Mouse (Mus musculus) CH12.LX (cell line): ENCODE measurements at regions not wholly inside any gene's neighbourhood (a gene's known extent, or its start where the extent isn't known, plus 50 kb on each side); places are given as distances from the start of the nearest gene placed in this dataset.

Source experiments
- DNase-seq: peaks from one replicate; pipeline ENCODE4 v3.0.0-alpha.2; 2013; ENCODE audit errors: extremely low read depth
- H3K27ac ChIP-seq: 2 replicates; pipeline ENCODE4 v1.5.1; 2012; ENCODE audit warnings: low read depth, mild to moderate bottlenecking, control low read depth, moderate library complexity; ENCODE audit not compliant: insufficient read depth
- H3K27me3 ChIP-seq: replicated peaks from 2 replicates; pipeline ENCODE3; 2012; ENCODE audit warnings: inconsistent platforms
- H3K36me3 ChIP-seq, 2 experiments: replicated peaks in 1 of 2; 2 replicates each; pipeline versions ENCODE3 to v1.6.1; 2012; ENCODE audit warnings: inconsistent platforms in 1 of 2, low read length in 1 of 2, mild to moderate bottlenecking in 1 of 2, mixed read lengths in 1 of 2, moderate library complexity in 1 of 2; ENCODE audit not compliant: control insufficient read depth in 1 of 2, insufficient read depth in 1 of 2
- H3K4me1 ChIP-seq, 2 experiments: 2 replicates each; pipeline ENCODE4 v1.6.1; 2012; ENCODE audit warnings: inconsistent platforms in 1 of 2, moderate library complexity in 1 of 2; ENCODE audit not compliant: insufficient read depth in 2 of 2, control insufficient read depth in 1 of 2
- H3K4me2 ChIP-seq: 2 replicates; pipeline ENCODE4 v1.6.1; 2012; ENCODE audit warnings: low read depth, mild to moderate bottlenecking, control low read depth; ENCODE audit not compliant: poor library complexity, insufficient read depth, severe bottlenecking
- H3K4me3 ChIP-seq, 3 experiments: fragments of 150-350 bp in 1 of 3; sonication (generic) in 1 of 3; replicated peaks in 1 of 3; 2 replicates each; pipeline versions ENCODE3 to v1.5.1; 2011 to 2012; ENCODE audit warnings: low read depth in 2 of 3, low read length in 2 of 3, mild to moderate bottlenecking in 2 of 3, moderate library complexity in 2 of 3, control low read depth in 1 of 3, improper control_type of control experiment in 1 of 3, inconsistent platforms in 1 of 3, mixed read lengths in 1 of 3; ENCODE audit not compliant: poor library complexity in 1 of 3
- H3K79me2 ChIP-seq: replicated peaks from 2 replicates; pipeline ENCODE4 v1.6.1; 2012; ENCODE audit warnings: mild to moderate bottlenecking, moderate library complexity; ENCODE audit not compliant: control insufficient read depth, poor library complexity, insufficient read depth, severe bottlenecking; ENCODE audit errors: extremely low read depth
- H3K9ac ChIP-seq: 2 replicates; pipeline ENCODE4 v1.6.1; 2012; ENCODE audit warnings: low read depth, mild to moderate bottlenecking, control low read depth, moderate library complexity; ENCODE audit not compliant: insufficient read depth
- H3K9me3 ChIP-seq: replicated peaks from 2 replicates; pipeline ENCODE3; 2012; ENCODE audit warnings: low read length, inconsistent platforms, mixed read lengths
- BHLHE40 ChIP-seq: IDR thresholded peaks from 2 replicates; pipeline ENCODE4 v1.6.1; 2011; ENCODE audit warnings: mild to moderate bottlenecking, low read depth, low read length, improper control_type of control experiment
- CHD2 ChIP-seq: IDR thresholded peaks from 2 replicates; pipeline ENCODE4 v1.6.1; 2011; ENCODE audit warnings: low read length, improper control_type of control experiment
- ELF1 ChIP-seq: IDR thresholded peaks from 2 replicates; pipeline ENCODE4 v1.6.1; 2014; ENCODE audit warnings: low read depth, mild to moderate bottlenecking, inconsistent platforms, low read length, improper control_type of control experiment
- EP300 ChIP-seq: IDR thresholded peaks from 2 replicates; pipeline ENCODE4 v1.6.1; 2011; ENCODE audit warnings: low read length, improper control_type of control experiment
- ETS1 ChIP-seq: conservative IDR thresholded peaks from 2 replicates; pipeline ENCODE4 v1.6.1; 2012; ENCODE audit warnings: low read depth, mild to moderate bottlenecking, inconsistent platforms, low read length, improper control_type of control experiment, moderate library complexity
- HCFC1 ChIP-seq: IDR thresholded peaks from 2 replicates; pipeline ENCODE4 v1.6.1; 2012; ENCODE audit warnings: low read depth, mild to moderate bottlenecking, inconsistent platforms, low read length, improper control_type of control experiment
- IRF4 ChIP-seq: IDR thresholded peaks from 2 replicates; pipeline ENCODE4 v1.6.1; 2014; ENCODE audit warnings: low read depth, mild to moderate bottlenecking, inconsistent platforms, low read length, improper control_type of control experiment
- MAZ ChIP-seq: IDR thresholded peaks from 2 replicates; pipeline ENCODE4 v1.6.1; 2012; ENCODE audit warnings: low read depth, mild to moderate bottlenecking, inconsistent platforms, low read length, improper control_type of control experiment, moderate library complexity
- MEF2A ChIP-seq: IDR thresholded peaks from 2 replicates; pipeline ENCODE4 v1.6.1; 2014; ENCODE audit warnings: low read depth, mild to moderate bottlenecking, inconsistent platforms, low read length, improper control_type of control experiment, borderline replicate concordance
- MXI1 ChIP-seq: IDR thresholded peaks from 2 replicates; pipeline ENCODE4 v1.6.1; 2011; ENCODE audit warnings: mild to moderate bottlenecking, low read depth, low read length, improper control_type of control experiment
- MYC ChIP-seq: IDR thresholded peaks from 2 replicates; pipeline ENCODE4 v1.6.1; 2011; ENCODE audit warnings: low read depth, mild to moderate bottlenecking, improper control_type of control experiment, low read length
- NELFE ChIP-seq: IDR thresholded peaks from 2 replicates; pipeline ENCODE4 v1.6.1; 2011; ENCODE audit warnings: low read depth, low read length, improper control_type of control experiment
- SMC3 ChIP-seq: IDR thresholded peaks from 2 replicates; pipeline ENCODE4 v1.6.1; 2011; ENCODE audit warnings: low read depth, low read length, improper control_type of control experiment
- TCF12 ChIP-seq: IDR thresholded peaks from 2 replicates; pipeline ENCODE4 v1.6.1; 2014; ENCODE audit warnings: low read depth, mild to moderate bottlenecking, inconsistent platforms, low read length, improper control_type of control experiment
- UBTF ChIP-seq: IDR thresholded peaks from 2 replicates; pipeline ENCODE4 v1.6.1; 2012; ENCODE audit warnings: low read depth, mild to moderate bottlenecking, inconsistent platforms, low read length, improper control_type of control experiment, moderate library complexity
- USF1 ChIP-seq: IDR thresholded peaks from 2 replicates; pipeline ENCODE4 v1.6.1; 2014; ENCODE audit warnings: low read depth, mild to moderate bottlenecking, inconsistent platforms, low read length, improper control_type of control experiment
- USF2 ChIP-seq: conservative IDR thresholded peaks from 2 replicates; pipeline ENCODE4 v1.6.1; 2011; ENCODE audit warnings: low read depth, low read length, improper control_type of control experiment
- ZKSCAN1 ChIP-seq: IDR thresholded peaks from 2 replicates; pipeline ENCODE4 v1.6.1; 2012; ENCODE audit warnings: low read depth, inconsistent platforms, low read length, improper control_type of control experiment, borderline replicate concordance
- ZMIZ1 ChIP-seq: IDR thresholded peaks from 2 replicates; pipeline ENCODE4 v1.6.1; 2012; ENCODE audit warnings: low read depth, mild to moderate bottlenecking, inconsistent platforms, low read length, improper control_type of control experiment
- dilution Hi-C: fragments of 300-500 bp; cut with MboI; formaldehyde crosslinking; loops from 2 replicates; pipeline ENCODE4 v1.14.3; 2020; ENCODE audit warnings: low sequenced_read_pairs; ENCODE audit not compliant: extremely low pct_unique_long_range_greater_than_20kb, extremely low pct_ligation_motif_present
- in situ Hi-C: fragments of 300-500 bp; cut with MboI; formaldehyde crosslinking; loops from 3 replicates; pipeline ENCODE4 v1.14.3; 2019; ENCODE audit warnings: low sequenced_read_pairs, low pct_ligation_motif_present, low pct_unique_long_range_greater_than_20kb, mixed read lengths

DNA sequence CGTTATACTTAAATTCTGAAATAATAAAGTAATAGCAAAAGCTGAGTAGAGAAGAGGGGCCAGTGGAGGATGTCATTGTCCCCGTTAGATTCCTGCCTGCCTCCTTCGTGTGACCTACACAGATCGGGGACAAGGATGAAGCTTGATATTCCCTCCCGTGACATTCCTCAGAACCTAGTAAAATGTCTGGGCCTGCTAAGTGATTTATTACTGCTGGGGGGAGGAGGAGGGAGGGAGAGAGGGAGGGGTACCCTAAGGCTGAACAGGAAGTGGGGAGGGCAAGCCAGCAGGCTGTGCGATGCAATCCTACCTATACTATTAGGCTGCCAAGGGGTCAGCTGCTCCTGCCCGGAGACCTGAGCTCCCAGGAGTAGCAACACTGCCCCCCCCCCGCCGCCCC lies 64.9 kb upstream of the Csf3r start:
- H3K27me3 ChIP-seq: no peaks in the 10 kb centered on the region
- H3K9me3 ChIP-seq: no peaks in the 10 kb centered on the region
- dilution Hi-C loops: no loop called here

GRCm38 (mm10) chr4:125960704-125961279 lies 63.6 kb upstream of the Csf3r start:
- dilution Hi-C loops: no loop called here

More for the DNA sequence above, 64.9 kb upstream of the Csf3r start:
- no peak overlapping the region for H3K27ac ChIP-seq
- H3K9ac ChIP-seq: no peak overlapping the region
- in situ Hi-C loops: loop anchor here (25.0 kb wide), 1 partner anchor 797 kb away; no protein-coding TSS in a partner anchor
- no peaks in the 10 kb centered on the region for H3K79me2 ChIP-seq
- TF ChIP-seq EP300 (no peak), SMC3 (no peak), ZMIZ1 (no peak), ELF1 (no peak), TCF12 (no peak), USF1 (no peak), ETS1 (no peak), MEF2A (no peak), BHLHE40 (no peak)
- no peak for DNase-seq
- H3K4me1 ChIP-seq: peaks cover 4 to 53% of the 10 kb centered on the region in 2 experiments; a peak in 3 of 4 replicates
- no peaks in the 10 kb centered on the region for H3K36me3 ChIP-seq
- no peak overlapping the region for H3K4me2 ChIP-seq
- H3K4me3 ChIP-seq: no peak overlapping the region

More at GRCm38 (mm10) chr4:125960704-125961279, 63.6 kb upstream of the Csf3r start:
- no peaks in the 10 kb centered on the region for H3K79me2 ChIP-seq
- no peaks in the 10 kb centered on the region for H3K36me3 ChIP-seq
- H3K27me3 ChIP-seq: no peaks in the 10 kb centered on the region
- DNase-seq: no peak
- no peak for TF ChIP-seq MEF2A
- no peak for TF ChIP-seq MAZ
- TF ChIP-seq MYC: no peak
- no peak for TF ChIP-seq USF2
- no peak for TF ChIP-seq IRF4
- TF ChIP-seq CHD2: no peak
- TF ChIP-seq SMC3: no peak
- TF ChIP-seq MXI1: no peak
- TF ChIP-seq UBTF: no peak
- no peak for TF ChIP-seq HCFC1
- TF ChIP-seq NELFE: no peak
- no peak for TF ChIP-seq ZKSCAN1
- H3K4me2 ChIP-seq: no peak overlapping the region
- no peak overlapping the region for H3K9ac ChIP-seq
- H3K9me3 ChIP-seq: no peaks in the 10 kb centered on the region
- H3K4me3 ChIP-seq: no peak overlapping the region
- no peak overlapping the region for H3K27ac ChIP-seq
- peaks cover 4 to 53% of the 10 kb centered on the region in 2 experiments; a peak in 3 of 4 replicates for H3K4me1 ChIP-seq
- in situ Hi-C loops: loop anchor here (25.0 kb wide), 1 partner anchor 798 kb away; no protein-coding TSS in a partner anchor
